Mouse (Mus musculus): ENCODE results near the gene Gm2244.
"Not testable (repeated sequence)": the region's sequence is repeated elsewhere in the genome, so short reads cannot be mapped to it uniquely, and the experiment has no call there.

Gm2244 gene

GRCm38 (mm10) chr14:19549863-19550262, at the start of gene Gm2244:
Gene Gm2244, minus strand, starts transcription at chr14:19549963.
- H3K27me3 ChIP-seq (ENCODE audit: insufficient read depth, low read length); H3K9me3 ChIP-seq (ENCODE audit: low read length); H3K4me1 ChIP-seq (replicated peaks; ENCODE audit: low read depth, low read length); H3K4me3 ChIP-seq (replicated peaks; ENCODE audit: low read length); H3K36me3 ChIP-seq (ENCODE audit: insufficient read depth, low read length): not testable (repeated sequence)

DNA sequence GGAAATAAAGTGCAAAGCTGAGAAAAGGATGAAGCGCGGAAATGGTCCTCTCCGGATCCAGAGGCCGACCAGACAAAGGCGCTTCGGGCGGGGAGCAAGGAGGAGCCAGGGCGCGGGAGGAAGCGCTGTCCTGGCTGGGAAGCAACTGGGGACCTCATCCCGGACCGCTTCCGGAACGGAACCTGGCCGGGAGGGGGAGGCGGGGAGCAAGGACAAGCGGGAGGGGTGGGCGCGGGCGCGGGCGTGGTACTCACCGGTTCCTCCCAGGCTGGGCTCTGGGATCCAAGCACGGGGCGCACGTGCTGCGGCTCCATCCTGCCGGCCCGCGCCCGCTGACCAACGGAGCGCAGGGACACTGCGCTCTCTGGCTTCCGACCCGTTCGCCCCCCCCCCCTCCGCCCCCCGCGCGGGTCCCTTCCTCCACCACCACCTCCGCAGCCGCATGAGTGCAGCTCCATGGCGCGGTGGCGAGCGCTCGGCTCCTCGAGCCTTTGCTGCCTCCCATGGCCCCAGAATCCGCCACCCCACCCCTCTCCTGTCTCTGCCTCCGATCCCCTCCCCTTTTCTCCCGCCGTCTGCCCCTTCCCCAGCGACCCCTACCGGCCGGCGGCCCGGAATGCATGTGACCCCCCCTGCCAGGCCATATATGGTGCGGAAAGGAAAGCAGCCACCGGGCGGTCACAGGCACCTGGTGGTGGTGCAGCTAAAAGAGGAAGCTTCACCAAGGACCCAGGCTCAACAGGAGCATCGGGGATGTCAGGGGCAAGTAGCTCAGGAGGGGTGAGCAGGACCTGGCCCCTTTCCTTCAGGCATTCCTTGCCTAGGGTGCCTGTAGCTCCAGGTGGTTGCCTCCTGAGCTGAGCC, 35.3 kb upstream of the Gm2244 start, which contains the start of gene Gm2237:
Gm2237 (minus strand) TSS at position 332 of the 864 bp plus-strand sequence.
- H3K4me1 ChIP-seq (replicated peaks; ENCODE audit: low read depth, low read length); H3K9me3 ChIP-seq (ENCODE audit: low read length); H3K27me3 ChIP-seq (ENCODE audit: insufficient read depth, low read length); H3K36me3 ChIP-seq (ENCODE audit: insufficient read depth, low read length): not testable (repeated sequence)
- H3K4me3 ChIP-seq (replicated peaks; ENCODE audit: low read length) = peak within 1 kb of the TSS; percentile 49
